Mouse (Mus musculus): ENCODE results near the gene Smim13.
"Not testable (repeated sequence)": the region's sequence is repeated elsewhere in the genome, so short reads cannot be mapped to it uniquely, and the experiment has no call there.

The Smim13 gene

DNA sequence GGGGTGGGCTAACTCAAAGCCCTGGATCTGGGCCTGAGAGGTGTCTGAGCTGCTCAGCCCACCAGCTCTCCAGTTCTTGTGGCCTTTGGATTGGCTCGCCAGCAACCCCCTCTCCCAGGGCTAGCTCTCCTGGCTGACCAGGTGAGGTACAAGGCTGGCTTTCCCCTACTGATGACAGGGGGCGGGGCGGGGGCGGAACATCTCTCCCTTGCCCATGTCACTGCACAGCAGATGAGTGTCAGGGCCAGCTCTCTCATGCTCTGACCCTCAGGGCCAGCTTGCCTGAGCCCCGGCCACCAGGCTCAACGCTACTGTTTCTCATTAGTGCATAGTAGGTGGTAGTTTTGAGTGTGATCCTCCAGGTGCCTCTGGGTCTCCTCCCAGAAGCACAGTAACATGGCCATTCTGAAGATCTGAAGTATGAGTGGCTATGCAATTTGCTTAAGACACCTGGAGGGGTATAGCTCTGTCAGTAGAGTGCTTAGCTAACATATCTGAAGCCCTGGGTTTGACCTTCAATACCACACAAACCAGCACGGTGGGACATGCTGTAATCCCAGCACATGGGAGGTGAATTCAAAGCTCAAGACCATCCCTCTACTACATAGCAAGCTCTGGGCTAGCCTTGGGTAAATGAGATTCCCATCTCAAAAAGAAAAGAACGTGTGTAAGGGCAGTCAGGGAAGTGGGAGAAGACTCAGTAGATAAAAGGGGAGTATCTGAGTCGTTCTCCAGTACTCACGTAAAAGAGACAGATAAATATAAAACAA lies 11.4 kb upstream of the Smim13 start:
- no peak for DNase-seq (ENCODE audit: low read depth, low spot score)

- peak; percentile 78 for DNase-seq (ENCODE audit: low read depth, low spot score)
Measured at GRCm38 (mm10) chr13:41238805-41239130, 10.9 kb upstream of the Smim13 start.

GRCm38 (mm10) chr13:41241557-41241956 lies 8.1 kb upstream of the Smim13 start:
- DNase-seq (ENCODE audit: low read depth, low spot score), result no peak

DNA sequence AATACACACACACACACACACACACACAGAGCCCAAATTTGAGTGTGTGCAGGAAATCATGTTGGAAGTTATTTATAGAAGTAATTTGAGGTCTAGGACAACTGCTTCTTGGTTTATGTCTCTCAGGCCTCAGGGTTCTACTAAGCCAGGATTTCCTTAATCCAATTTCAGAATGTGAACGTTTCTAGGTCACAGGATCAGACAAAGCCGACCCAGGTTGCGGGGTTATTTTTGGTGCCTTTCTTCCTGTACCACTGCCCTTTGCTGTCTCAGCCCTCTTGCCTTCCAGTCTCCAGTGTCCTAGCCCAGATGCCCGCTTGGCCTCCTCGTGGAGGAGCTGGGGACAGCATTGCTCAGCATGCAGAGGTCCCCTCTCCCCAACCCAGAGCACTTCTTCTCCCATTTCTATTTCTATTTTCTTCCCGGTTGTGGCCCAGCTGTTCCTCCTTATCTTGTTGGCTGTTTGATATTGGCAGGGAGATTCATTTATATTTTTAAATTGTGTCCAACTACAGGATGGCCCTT lies 5.3 kb upstream of the Smim13 start:
- DNase-seq (ENCODE audit: low read depth, low spot score), result no peak

GRCm38 (mm10) chr13:41248751-41249520 lies 708 bp upstream of the Smim13 start:
- peak; percentile 79 for DNase-seq (ENCODE audit: low read depth, low spot score)

DNA sequence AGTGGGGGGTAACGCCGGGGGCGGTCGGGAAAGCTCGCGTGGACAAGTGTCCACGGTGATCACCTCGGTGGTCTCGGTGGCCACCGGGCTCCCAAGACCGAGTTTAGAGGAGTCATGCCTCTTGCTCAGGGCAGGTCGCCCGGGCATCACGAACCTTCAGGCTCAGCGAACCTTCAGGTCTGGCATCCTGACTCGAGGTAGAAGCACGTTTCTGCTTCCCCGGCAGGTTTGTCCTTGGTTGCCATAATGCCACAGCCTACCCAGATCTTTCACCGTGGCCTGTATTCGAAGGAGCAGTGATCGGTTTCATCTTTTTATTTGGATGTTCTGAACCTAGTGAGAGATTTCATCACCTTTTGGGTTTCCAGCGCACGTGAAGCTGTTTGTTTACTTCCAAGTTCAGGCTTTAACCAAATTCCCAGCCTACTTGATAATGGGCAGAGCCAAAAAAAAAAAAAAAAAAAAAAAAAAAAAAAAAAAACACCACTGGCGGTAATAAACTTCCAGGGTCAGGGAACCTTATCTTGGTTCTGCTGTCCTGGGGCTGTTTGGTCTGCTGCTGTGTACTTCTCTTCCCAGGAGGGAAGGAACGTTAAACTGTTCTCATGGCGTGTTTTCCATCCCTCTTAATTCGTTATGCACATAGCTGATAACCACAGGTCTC lies 806 bp downstream of the Smim13 start:
- DNase-seq (ENCODE audit: low read depth, low spot score), result peak; percentile 23

- DNase-seq (ENCODE audit: low read depth, low spot score), result not testable (repeated sequence)
Measured at GRCm38 (mm10) chr13:41251232-41251631, 1.6 kb downstream of the Smim13 start.

DNA sequence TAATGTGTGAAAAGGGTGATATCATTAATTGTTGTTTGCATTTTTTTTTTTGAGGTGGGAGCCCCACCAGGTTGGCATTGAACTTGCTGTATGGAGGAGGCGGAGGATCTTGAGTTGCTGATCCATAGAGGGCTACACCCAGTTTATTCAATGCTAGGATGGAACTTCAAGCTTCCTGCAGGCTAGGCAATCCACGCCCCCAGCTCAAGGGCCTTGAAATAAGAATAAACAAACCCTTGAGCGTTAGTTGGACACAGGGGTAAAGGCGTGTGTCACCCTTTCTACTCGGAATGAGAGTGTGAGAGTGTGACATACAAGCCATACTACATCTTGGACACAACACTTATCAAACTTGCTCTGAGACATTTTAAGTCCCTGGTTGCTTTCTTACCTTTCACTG lies 2.0 kb downstream of the Smim13 start:
- DNase-seq (ENCODE audit: low read depth, low spot score), result no peak

GRCm38 (mm10) chr13:41252141-41252540 lies 2.5 kb downstream of the Smim13 start:
- no peak for DNase-seq (ENCODE audit: low read depth, low spot score)

GRCm38 (mm10) chr13:41252736-41253135 lies 3.1 kb downstream of the Smim13 start:
- DNase-seq (ENCODE audit: low read depth, low spot score), result no peak

- DNase-seq (ENCODE audit: low read depth, low spot score), result no peak
Measured at GRCm38 (mm10) chr13:41256126-41256525, 6.5 kb downstream of the Smim13 start.

DNA sequence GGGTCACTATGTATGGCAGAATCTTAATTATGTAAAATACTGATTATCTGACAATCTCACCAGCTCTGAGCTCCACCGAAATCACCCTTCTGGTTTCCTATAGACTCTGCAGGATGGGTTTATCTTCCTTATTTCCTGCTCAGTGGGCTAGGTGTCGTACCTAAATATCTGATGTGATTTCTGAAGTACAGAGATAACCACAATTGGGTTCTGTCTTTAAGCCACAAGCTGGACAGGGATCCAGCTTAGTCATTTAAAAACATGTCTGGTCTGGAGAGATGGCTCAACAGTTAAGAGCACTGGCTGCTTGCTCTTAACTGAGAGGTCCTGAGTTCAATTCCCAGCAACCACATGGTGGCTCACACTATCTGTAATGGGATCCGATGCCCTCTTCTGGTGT lies 7.3 kb downstream of the Smim13 start:
- DNase-seq (ENCODE audit: low read depth, low spot score), result no peak

GRCm38 (mm10) chr13:41257851-41258250 lies 8.2 kb downstream of the Smim13 start:
- no peak for DNase-seq (ENCODE audit: low read depth, low spot score)

DNA sequence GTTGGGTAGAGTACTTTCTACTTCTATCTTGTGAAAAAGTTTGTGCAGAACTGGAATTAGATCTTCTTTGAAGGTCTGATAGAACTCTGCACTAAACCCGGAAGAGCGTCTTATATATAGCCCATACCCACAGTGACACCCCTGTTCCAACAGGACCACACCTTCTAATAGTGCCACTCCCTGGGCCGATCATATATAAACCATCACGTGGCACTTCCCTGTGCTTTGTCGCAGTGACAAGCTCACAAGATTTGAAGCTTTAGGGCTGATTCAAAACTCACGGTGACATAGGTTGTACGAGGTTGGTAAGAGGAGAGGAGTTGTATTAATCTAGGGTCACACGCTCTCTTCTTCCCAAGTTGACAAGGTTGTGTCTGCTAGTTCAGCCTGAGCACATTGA lies 12.0 kb downstream of the Smim13 start:
- not testable (repeated sequence) for DNase-seq (ENCODE audit: low read depth, low spot score)

- no peak for DNase-seq (ENCODE audit: low read depth, low spot score)
Measured at GRCm38 (mm10) chr13:41263304-41264006, 13.8 kb downstream of the Smim13 start.

DNA sequence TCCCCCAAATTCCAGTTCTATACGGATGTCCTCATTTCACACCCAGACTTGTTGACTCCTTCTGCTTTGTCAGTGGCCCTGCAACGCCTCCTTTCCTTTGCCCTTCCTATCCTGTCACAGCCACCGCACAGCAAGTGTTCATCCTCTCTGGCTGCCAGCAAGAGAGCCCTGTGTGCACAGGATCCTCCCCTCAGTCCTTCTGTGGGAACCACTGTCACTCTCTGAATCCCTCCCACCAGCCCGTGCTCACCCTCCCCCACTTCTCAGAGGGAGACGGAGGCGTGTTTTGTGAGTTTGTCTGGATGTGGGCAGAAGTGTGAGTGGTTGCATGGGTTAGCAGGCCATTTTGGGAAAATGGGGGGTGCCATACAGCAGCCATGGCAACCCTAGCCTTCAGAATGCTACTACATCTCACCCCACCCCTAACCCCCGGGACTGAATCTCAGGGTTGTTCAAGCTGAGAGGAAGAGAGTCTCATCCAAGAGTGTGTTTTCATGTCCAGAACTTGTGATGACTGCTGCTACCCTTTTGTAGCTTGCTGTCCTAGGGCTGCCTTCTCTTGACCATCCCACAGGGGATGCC lies 18.3 kb downstream of the Smim13 start:
- DNase-seq (ENCODE audit: low read depth, low spot score), result peak; percentile 58

GRCm38 (mm10) chr13:41273927-41274650 lies 24.4 kb downstream of the Smim13 start, which contains the start of gene Gm17364:
Gene Gm17364 (minus strand): TSS chr13:41273977.
- no peak for DNase-seq (ENCODE audit: low read depth, low spot score)

DNA sequence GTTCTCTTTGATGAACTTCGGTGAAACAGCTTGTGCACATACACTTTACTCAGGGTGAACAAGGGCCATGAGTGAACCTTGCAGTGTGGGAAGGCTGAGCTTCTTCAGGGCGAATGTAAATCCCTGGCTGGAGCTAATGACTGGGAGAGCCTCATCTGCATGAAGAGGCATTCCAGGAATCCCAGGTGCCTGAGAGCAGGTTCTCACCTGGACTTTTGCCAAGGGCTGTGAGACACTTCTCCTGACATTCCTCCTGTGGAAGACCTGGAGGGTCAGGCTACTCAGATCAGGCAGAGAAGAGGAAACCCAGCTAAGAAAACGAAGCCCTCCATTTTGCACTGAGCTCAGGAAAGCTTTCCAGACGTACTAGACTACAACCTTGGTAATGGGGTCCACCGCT lies 31.1 kb downstream of the Smim13 start:
- no peak for DNase-seq (ENCODE audit: low read depth, low spot score)

DNA sequence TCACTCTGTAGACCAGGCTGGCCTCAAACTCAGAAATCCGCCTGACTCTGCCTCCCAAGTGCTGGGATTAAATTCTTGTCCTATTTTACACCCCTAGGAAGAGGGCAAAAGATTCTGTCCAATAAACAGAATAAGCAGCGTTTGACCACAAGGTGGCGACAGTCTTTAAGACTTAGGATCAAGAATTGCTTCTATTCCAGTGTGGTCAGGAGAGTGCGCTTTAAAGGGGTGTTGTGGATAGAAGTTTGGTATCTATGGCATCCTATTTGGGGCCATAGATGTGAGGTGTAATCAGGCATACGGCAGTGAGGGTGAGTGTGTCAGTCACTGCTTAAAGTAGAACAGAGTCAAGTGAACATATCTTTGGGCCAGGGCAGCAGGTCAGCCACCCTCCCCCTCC lies 33.6 kb downstream of the Smim13 start:
- DNase-seq (ENCODE audit: low read depth, low spot score), result peak; percentile 59

GRCm38 (mm10) chr13:41285448-41285847 lies 35.8 kb downstream of the Smim13 start:
- no peak for DNase-seq (ENCODE audit: low read depth, low spot score)

GRCm38 (mm10) chr13:41286285-41286684 lies 36.6 kb downstream of the Smim13 start:
- DNase-seq (ENCODE audit: low read depth, low spot score), result no peak

Measured in telencephalon, adult 2 months (tissue).